Mouse (Mus musculus): ENCODE measurements at regions not wholly inside any gene's neighbourhood (a gene's known extent, or its start where the extent isn't known, plus 50 kb on each side); places are given as distances from the start of the nearest gene placed in this dataset.

DNA sequence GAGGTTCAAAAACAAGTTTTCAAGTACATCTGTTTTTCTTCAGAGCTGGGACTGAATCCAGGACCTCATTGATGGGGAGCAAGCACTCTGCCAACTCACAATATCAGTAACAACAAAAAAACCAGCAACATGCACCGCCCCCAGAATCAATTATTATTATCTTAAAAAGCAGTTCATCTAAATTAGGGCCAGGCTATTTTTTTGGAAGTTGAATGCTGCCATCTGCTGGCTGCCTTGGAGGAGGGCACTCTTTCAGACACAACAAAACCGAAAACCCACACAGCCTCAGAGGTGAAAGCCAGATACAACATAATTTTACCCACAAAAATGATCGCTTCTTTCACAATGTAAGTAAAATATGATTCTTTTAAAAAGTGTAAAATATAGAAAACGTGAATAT, 62.7 kb upstream of the Cldn34b3 start:
- Histone ChIP-seq H3ac (ENCODE audit: control insufficient read depth, insufficient read length, low read depth) (no peak overlapping the region), H3K4me3 (ENCODE audit: insufficient read depth, poor library complexity, severe bottlenecking) (no peak overlapping the region), H3K36me3 (ENCODE audit: control insufficient read depth, insufficient read depth) (no peaks in the 10 kb centered on the region), H3K79me3 (ENCODE audit: low read depth) (no peaks in the 10 kb centered on the region), H3K27me3 (ENCODE audit: control insufficient read depth, insufficient read depth, insufficient read length) (no peaks in the 10 kb centered on the region), H3K79me2 (ENCODE audit: control insufficient read depth, insufficient read depth) (no peaks in the 10 kb centered on the region)
- no peak for TF ChIP-seq MYOD1 (IDR thresholded peaks at IDR 0.05; ENCODE audit: control insufficient read depth, insufficient read length, low read depth)
- no peak for TF ChIP-seq FOSL1 (IDR thresholded peaks at IDR 0.05; ENCODE audit: insufficient read depth, low read length, poor library complexity, severe bottlenecking)
- no peak for TF ChIP-seq MYOG (IDR thresholded peaks at IDR 0.05; ENCODE audit: control insufficient read depth, extremely low read depth, insufficient read length)
- no peak for TF ChIP-seq CEBPB (IDR thresholded peaks at IDR 0.05; ENCODE audit: low read depth)
- no peak for TF ChIP-seq MAX (IDR thresholded peaks at IDR 0.05)
- TF ChIP-seq USF1 (IDR thresholded peaks at IDR 0.05; ENCODE audit: low read depth): no peak
- no peak for TF ChIP-seq CTCF (IDR thresholded peaks at IDR 0.05; ENCODE audit: control insufficient read depth, insufficient read depth, insufficient read length)

All from C2C12 (cell line).